Mouse (Mus musculus): Measurements from ENCODE around the gene Rfx5. TPM values are rescaled to one million over a fixed set of nuclear protein-coding genes. Genes with fewer than 3 reads are reported as not detected.
A peak's percentile ranks its signal among the peaks of the same experiment; 100 is the strongest.
"Not testable (repeated sequence)": the region's sequence is repeated elsewhere in the genome, so short reads cannot be mapped to it uniquely, and the experiment has no call there.

Rfx5 gene
- total RNA-seq (2021): 10 to 100 TPM; 18.8 to 22.3 TPM

DNA sequence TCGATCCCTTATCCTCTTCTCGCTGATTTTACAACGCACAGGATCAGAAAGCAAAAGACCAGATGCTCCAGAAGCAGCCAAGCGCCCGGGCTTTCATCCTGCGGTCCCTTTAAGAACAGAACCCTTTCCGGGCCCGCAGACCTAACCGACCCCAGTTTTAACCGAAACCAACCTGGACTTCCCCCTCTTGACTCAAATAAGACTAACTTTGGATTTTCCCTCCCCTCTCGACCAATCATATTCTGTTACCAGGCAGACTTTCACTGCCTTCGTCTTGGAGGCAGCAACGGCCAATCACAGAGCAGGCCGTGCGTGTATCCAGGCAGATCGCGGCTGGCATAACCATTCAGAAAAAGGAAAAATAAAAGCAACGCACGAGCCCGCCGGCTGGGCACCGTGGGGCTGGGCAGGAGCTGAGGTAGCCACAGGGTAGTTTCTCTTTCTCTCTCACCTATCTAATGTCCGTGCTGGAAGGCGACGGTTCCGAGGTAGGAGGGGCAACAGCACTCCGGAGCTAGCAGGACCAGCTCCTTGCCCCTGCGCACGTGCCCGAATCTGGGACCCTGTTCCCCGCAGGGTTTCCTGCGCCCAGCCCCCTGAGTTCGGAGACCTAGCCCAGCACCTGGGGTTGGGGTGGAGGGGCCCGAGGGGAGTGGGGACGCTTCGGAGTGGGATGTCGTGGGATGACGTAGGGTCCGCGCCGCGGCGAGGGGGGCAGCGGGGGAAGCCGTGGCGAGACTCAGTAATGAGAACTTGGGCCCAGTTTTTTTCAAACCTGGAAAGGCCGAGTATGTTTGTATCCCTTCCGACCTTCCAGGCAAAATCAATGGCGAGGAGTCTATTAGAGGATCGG is at the start of gene Rfx5:
Gene Rfx5, plus strand, starts transcription at position 312 of the 853 bp plus-strand sequence.
- DNase-seq (ENCODE audit: extremely low spot score in 1 of 2, low spot score in 1 of 2): peak; percentile 77

DNA sequence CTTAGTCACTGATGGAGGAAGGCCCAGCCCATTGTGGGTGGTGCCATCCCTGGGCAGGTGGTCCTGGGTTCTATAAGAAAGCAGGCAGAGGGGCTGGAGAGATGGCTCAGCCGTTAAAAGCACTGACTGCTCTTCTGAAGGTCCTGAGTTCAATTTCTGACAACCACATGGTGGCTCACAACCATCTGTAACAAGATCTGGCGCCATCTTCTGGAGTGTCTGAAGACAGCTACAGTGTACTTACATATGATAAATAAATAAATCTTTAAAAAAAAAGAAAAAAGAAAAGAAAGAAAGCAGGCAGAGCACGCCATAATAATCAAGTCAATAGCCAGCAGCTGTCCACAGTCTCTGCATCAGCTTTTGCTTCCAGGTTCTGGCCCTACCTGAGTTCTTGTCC is 49.1 kb upstream of the Rfx5 start:
- not testable (repeated sequence) for DNase-seq (ENCODE audit: extremely low spot score in 1 of 2, low spot score in 1 of 2)

DNA sequence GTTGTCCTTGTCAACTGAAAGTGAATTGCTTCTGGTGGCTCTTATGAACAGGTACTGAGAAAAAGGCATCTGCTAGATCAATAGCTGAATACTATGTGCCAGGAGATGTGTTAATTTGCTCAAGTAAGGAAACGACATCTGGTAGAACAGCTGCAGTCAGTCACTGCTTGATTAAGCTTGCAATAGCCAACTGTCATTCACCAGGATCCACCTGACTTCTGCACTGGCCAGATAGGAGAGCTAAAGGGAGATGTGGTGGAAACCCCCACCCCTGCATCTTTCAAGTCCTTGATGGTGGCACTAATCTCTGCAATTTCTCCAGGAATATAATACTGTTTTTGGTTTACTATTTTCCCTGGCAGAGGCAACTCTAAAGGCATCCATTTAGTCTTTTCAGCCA is 47.4 kb upstream of the Rfx5 start:
- no peak for DNase-seq (ENCODE audit: extremely low spot score in 1 of 2, low spot score in 1 of 2)

DNA sequence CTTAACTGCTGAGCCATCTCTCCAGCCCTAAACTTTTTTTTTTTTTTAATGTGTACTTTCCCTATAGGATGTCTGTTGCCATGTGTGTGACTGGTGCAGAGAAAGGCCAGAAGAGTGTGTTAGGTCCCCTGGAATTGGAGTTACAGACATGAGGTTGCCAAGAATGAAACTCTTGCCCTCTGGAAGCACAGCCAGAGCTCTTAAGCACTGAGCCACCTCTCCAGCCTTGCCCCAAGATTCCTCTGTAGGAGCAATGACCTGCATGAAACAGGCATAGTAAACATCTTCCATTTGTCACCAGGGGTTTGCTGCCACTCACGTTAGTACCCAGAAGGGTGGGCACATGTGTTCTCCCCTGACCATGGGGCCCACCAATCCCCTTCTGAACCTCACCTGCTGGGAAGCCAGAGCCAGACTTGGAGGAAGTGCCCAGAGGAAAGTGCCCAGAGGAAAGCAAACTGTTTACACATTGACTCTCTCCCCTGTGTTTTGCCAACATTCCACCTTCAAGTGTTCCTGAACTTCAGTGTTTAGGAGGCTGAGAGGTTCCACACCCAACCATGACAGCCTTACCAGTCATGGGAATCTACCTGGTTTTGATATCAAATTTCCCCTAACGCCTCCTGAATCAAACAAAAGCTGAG is 42.7 kb upstream of the Rfx5 start:
- DNase-seq (ENCODE audit: extremely low spot score in 1 of 2, low spot score in 1 of 2): no peak

DNA sequence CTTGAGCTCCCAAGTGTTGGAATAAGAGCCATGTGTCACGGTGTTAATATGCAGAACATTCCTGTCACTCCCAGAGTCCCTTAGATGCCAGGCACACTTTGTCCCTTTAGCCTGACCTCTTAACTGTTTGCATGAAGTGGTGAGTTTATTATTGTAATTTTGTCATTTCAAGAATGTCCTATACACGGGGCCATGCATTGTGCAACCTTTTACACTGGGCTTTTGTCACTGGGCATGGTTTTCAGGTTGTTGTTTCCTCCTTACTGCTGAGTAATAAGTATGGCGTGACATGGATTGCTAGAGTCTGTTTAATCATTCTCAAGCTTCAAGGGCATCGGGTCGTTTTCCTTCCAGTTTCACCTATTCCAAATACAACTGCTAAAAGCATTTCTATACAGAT is 40.1 kb upstream of the Rfx5 start:
- no peak for DNase-seq (ENCODE audit: extremely low spot score in 1 of 2, low spot score in 1 of 2)

DNA sequence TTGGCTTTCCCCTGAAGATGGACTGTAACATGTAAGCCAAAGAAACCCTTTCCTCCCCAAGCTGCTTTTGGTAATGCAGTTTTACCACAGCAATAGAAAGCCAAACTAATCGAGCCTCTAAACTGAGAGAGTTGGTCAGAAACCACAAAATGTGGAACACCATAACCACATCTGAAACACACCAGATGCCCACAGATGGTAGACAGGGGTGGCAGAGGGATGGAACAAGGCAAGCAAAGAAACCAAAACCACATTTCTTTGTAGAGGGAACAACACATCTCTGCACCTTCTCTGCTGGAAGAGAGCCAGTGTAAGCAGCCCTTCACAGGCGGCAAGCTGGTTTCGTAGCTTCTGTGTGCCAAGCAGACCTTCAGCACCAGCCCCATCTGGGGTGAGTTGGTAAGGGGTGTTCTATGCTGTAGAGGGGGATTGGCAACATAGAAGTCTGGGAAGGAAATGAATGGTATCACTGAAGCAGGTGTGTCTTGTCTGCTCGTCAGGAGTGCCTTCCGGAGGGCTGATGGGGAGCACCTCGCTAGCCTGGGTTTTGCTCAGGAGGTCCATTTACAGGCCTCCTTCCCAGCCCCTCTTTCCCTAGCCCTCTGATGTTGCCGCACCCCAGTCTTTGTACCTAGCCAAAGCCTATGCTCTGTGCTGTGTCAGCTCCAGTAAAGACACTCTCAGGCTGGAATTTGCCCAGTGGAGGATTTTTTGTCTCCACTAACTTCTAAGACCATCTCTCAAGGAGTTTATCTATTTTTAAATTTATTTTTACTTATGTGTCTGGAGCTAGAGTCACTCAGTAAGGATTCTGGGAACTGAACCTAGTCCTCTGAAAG is 37.8 kb upstream of the Rfx5 start:
- DNase-seq (ENCODE audit: extremely low spot score in 1 of 2, low spot score in 1 of 2): no peak

DNA sequence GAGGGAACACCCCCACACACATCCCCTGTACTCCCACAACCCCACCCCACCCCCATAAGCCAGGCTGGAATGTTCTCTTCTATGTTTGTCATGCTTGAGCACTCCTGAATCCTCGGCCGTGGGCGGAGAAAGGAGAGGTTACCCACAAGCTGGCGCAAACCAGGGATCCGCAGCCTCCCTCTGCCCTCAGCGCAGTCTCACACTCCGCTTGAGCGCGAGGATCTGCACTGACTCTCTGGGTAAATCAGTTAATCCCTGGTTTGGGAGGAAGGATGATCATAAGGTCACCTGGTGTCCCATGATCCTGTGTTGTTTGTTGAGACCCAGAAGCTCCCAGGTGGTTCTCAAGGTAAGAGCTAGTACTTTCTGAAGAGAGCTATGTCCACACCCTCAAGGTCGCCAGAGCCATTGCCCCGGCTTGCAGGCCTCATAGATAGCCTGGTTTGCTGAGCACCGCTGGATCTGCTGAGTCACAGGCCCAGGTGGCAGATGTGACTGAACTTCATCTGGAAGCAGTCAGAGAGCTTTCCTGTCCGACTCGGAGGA is 36.0 kb upstream of the Rfx5 start:
- no peak for DNase-seq (ENCODE audit: extremely low spot score in 1 of 2, low spot score in 1 of 2)

DNA sequence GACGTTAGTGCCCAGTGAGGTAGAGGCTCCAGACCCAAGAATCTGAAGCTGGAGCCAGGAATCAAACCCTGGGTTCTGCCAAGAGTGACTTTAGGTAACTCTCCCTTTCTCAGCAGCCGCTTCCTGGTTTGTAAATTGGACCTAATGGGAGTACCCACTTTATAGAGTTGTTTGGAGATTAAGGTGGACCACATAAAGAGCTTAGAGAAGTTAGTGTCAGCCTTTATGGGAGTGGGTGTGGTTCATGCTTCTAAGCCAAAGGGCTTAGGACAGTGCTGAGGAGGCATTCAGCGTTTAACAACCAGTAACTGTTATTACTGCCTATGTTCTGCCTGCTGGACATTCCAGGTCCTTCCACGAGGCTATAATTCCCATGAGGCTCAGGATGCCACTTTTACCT is 35.0 kb upstream of the Rfx5 start:
- DNase-seq (ENCODE audit: extremely low spot score in 1 of 2, low spot score in 1 of 2): no peak

DNA sequence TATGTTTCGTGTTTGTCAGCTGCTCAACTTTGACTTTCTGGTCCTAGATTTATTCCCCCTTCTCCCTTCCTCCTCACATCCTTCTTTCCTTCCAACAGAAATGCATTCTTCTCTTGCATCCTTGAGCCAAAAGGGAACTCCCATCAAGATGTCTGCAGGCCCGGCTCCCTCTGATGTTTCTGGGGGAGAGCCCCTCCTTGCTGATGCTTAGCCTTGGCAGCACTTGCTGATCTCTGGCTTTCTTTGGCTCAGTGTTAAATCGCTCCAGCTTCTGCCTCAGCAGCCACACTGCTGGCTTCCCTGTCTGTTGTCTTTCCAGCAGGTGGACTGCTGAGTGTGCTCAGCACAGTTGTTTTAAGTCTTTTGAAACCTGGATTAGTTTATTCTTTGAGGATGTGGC is 32.8 kb upstream of the Rfx5 start:
- DNase-seq (ENCODE audit: extremely low spot score in 1 of 2, low spot score in 1 of 2): no peak

DNA sequence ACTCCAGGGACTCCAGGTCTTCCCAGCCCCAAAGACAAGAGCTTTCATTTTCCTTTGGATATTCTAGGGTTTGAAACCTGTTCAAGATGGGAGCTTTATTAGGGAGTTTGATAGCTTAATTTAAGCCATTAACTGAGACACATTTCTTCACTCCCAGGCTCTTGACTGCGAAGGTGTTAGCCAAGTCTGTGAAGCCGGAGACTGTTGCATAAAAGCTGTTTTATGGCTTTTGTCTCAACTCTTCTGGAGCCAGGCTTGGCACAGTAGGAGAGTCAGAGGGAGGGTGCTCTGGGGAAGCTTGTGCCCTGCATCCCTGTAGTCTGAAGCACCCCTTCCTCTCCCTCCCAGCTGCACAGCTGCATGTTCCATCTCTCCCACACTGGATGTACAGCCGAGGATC is 31.5 kb upstream of the Rfx5 start:
- no peak for DNase-seq (ENCODE audit: extremely low spot score in 1 of 2, low spot score in 1 of 2)

DNA sequence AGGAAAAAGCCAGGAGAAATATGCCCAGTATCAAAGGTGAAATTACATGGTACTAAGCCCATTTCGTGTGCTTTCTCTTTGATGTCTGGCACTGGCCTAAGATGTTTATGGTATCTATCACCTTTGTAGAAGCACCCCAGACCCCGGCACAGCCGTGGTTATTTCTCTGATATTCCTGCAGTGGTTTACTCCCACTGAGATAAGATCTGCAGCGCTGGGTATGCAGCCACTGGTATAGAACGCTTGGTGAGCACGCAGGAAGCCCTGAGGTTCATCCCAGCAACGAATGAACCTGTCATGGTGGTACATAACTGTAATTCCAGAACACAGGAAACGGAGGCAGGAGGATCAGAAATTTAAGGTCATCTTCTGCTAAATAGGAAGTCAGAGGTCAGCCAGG is 29.2 kb upstream of the Rfx5 start:
- no peak for DNase-seq (ENCODE audit: extremely low spot score in 1 of 2, low spot score in 1 of 2)

DNA sequence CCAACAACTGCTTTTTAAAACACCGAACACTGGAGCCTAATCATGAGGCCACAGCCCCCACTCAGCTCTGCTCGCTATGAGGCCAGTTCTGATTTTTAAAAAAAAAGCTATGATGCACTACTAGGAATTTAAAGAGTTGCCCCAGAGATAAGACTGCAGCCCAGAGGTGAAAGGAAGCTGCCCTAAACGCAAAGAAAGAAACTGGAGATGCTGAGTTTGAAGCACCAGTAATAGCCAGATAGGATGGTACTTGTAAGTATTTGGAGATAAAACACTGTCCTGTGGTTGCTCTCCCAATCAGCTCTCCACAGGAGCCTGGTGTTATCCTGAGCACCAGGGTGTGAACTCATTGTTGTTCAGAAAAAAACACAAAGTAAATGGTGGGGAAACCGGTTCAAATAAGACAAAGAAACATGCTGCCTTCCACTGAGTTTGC is 27.6 kb upstream of the Rfx5 start:
- not testable (repeated sequence) for DNase-seq (ENCODE audit: extremely low spot score in 1 of 2, low spot score in 1 of 2)

DNA sequence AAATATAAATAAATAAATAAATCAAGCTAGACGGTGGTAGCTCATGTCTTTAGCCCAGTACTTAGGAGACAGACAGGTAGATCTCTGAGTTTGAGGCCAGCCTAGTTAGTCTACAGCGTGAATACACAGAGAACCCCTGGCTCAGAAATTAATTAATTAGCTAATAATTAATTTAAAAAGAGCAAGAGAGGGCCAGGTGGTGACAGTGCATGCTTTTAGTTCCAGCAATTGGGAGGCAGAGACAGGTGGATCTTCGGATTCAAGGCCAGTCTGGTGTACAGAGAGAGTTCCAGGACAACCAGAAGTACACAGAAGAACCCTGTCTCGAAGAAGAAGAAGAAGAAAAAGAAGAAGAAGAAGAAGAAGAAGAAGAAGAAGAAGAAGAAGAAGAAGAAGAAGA is 24.9 kb upstream of the Rfx5 start:
- DNase-seq (ENCODE audit: extremely low spot score in 1 of 2, low spot score in 1 of 2): not testable (repeated sequence)

DNA sequence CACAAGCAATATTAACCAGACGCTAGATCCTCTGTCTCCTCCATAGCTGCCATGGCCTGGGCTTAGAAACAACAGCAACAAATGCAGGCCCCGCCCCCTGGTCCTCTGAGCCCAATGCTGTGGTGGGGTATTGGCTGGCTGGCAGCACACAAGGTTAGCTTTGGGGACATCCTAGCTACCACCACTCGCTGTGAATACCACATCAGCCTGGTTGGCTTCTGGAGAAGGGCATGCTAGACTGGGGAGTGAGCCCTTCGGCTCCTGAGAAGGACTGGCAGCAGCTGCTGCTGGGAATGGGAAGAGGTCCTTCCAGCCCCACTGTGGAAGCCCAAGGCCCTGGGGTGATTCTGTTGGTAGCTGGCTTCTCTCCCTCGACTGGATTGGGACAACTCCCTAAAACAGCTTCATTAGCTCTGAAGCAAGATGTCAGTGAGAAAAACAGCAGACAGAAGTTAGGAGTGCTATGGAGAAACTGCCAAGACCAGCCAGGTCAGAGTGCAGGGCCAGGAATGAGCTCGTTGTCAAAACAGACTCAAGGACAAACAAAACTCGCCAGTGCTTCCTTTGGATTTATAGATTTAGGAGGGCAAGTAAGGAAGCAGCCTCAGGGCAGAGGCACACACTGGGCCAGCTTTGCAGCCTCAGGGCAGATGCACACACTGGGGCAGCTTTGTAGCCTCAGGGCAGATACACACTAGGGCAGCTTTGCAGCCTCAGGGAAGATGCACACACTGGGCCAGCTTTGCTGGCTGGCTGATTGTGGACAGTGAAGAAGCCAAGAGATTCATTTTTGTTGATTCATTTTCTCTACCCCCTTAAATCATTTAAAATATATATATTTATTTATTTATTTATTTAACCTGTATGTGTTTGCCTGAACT is 23.2 kb upstream of the Rfx5 start:
- not testable (repeated sequence) for DNase-seq (ENCODE audit: extremely low spot score in 1 of 2, low spot score in 1 of 2)

DNA sequence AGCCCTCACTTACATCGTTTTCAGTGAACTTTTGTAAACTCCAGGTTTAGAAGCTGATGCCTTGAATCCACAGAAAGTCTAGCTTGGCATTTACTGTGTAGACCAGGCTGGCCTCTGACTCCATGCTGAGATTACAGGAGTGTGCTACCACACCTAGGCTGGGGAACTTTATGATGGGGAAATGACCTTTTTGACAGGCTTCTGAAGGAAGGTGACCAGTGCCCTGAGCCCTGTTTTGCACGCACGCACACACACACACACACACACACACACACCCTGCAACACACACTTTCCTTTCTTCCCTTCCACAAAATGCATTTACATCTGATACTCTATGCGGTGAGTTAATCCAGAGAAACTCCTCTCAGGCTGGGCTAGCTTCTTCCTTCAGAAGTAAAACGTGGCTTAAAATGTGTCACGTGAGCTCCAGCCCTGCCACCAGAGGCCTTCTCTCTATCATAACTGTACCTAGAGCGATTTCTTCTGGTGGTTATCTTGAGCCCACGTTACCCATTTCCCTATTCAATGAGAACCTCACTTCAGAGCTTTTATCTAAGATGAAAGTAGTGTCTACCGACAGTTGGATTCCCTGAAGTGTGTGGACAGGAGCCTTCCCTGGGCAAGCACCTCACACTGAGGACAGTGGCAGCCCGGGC is 22.3 kb upstream of the Rfx5 start:
- DNase-seq (ENCODE audit: extremely low spot score in 1 of 2, low spot score in 1 of 2): not testable (repeated sequence)

DNA sequence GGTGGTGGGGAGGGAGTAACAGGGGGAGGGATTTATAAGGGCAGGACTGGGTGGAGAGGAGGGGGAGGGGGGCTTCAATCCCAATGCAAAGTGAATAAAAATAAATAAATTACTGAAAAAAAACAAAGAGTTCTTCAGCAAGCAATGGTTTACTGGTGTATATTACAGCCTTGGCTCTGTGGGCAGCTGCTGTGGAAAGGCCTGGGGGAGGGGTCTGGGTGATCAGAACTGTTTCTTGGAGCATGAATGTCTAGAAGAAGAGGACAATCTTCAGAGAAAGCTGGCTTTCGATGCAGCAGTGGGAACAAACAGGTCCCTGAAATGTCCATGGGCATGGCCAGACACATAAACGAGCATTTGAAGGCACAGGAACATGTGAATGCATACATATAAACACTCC is 21.6 kb upstream of the Rfx5 start:
- DNase-seq (ENCODE audit: extremely low spot score in 1 of 2, low spot score in 1 of 2): not testable (repeated sequence)

DNA sequence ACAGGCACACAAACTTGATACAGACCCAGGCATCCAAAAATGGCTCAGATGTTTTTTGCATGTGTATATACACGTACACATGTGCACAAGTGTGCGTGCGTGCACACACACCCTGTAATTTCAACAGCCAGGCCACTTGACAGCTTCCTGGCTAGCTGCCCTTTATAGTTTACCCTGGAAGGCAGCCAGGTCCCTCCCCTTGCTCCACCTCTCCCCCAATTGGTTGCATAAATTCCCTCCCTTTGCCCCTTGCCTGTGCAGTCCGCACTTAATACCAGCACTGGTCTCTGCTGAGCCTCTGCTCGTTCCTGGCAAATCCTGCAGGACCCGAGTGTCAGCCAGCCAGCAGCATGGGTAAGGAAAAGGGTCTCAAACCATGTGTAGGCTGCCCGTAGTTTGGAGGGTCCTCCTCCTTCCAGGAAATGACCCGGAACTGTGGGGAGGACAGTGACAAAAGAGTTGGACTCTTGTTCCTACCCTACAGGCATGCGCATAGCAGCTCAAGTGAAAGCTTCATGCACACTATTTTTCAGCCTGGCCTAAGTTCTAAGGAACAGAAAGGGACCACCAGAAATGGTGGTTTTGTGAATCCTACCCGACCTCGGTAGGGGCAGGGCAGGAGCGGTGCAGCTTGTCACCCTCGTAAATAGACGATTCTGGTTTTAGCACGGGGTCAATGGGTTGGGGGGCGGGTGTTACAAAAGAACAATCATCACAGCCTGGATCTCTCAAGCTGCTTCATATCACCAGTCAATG is 20.9 kb upstream of the Rfx5 start, which contains the start of gene Selenbp1:
Gene Selenbp1, plus strand, starts transcription at position 248 of the 756 bp plus-strand sequence.
- DNase-seq (ENCODE audit: extremely low spot score in 1 of 2, low spot score in 1 of 2): peak; percentile 28 to 44

DNA sequence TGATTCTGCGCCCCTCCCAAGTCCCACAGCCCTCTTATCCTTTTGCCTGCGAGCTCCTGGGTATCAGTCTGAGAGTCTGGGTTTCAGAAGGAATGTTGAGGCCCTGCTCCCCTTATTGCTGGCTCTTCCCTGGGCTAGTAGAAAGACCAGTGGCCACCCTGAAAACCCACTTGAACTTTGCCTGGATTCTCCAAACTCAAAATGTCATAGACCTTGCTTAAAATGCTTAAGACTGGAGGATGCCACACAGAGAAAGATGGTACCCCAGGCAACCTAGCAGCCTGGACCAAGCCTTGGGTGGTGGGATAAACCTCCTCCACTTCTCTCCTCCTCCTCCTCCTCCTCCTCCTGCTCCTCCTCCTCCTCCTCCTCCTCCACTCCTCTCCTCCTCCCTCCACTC is 20.3 kb upstream of the Rfx5 start:
- DNase-seq (ENCODE audit: extremely low spot score in 1 of 2, low spot score in 1 of 2): not testable (repeated sequence)

Measured in layer of hippocampus, postnatal 25 days (tissue).